Mouse (Mus musculus) E14TG2a.4 (cell line): ENCODE data around the gene Dgkg.

ENCODE experiments used
- CTCF ChIP-seq: conservative IDR thresholded peaks from 2 replicates; pipeline ENCODE4 v1.5.1; 2014; ENCODE audit warnings: low read length
- POU5F1 ChIP-seq: IDR thresholded peaks from 2 replicates; pipeline ENCODE4 v1.6.1; 2014; ENCODE audit warnings: low read length, borderline replicate concordance

DNA sequence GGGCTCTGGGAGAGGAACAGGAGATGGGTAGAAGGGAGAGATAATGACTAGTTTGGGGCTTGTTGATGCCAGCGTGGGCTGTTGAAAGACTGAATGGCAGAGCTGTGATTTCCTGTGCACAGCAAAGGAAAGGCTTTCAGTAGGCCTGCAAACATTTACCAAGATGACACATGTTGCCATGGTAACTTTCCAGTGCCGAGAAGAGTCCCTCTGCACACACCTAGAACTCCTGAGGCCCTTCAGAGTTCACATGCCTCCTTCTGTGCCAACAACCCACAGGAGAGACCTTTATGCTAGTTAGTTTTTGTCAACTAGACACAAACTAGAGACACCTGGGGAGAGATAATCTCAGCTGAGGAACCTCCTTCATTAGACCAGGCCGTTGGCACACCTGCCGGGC lies 163.6 kb downstream of the Dgkg start:
- TF ChIP-seq CTCF (no peak), POU5F1 (no peak)
